Mouse (Mus musculus): ENCODE measurements around the gene Ss18l1.

Ss18l1 gene

GRCm38 (mm10) chr2:180034753-180035152, 7.6 kb upstream of the Ss18l1 start:
- no peak for DNase-seq (ENCODE audit: low spot score in 2 of 2)

- no peak for DNase-seq (ENCODE audit: low spot score in 2 of 2)
Measured at GRCm38 (mm10) chr2:180040406-180040805, 1.9 kb upstream of the Ss18l1 start.

- DNase-seq (ENCODE audit: low spot score in 2 of 2), result peak in 1 of 2 experiments; percentile 66
Measured at GRCm38 (mm10) chr2:180041577-180042255, 593 bp upstream of the Ss18l1 start.

- peak in 1 of 2 experiments; percentile 71 for DNase-seq (ENCODE audit: low spot score in 2 of 2)
Measured at GRCm38 (mm10) chr2:180042858-180043515, 678 bp downstream of the Ss18l1 start.

- DNase-seq (ENCODE audit: low spot score in 2 of 2), result peak in 1 of 2 experiments; percentile 59
Measured at GRCm38 (mm10) chr2:180045283-180045682, 3.0 kb downstream of the Ss18l1 start.

GRCm38 (mm10) chr2:180047580-180047979, 5.3 kb downstream of the Ss18l1 start:
- DNase-seq (ENCODE audit: low spot score in 2 of 2), result no peak

- no peak for DNase-seq (ENCODE audit: low spot score in 2 of 2)
Measured at GRCm38 (mm10) chr2:180047980-180048635, 5.8 kb downstream of the Ss18l1 start.

GRCm38 (mm10) chr2:180050986-180051385, 8.7 kb downstream of the Ss18l1 start:
- peak; percentile 77 to 91 for DNase-seq (ENCODE audit: low spot score in 2 of 2)

- DNase-seq (ENCODE audit: low spot score in 2 of 2), result peak in 1 of 2 experiments; percentile 64
Measured at GRCm38 (mm10) chr2:180051986-180052733, 9.9 kb downstream of the Ss18l1 start.

GRCm38 (mm10) chr2:180053001-180053400, 10.7 kb downstream of the Ss18l1 start:
- DNase-seq (ENCODE audit: low spot score in 2 of 2), result no peak

GRCm38 (mm10) chr2:180063338-180064131, 21.2 kb downstream of the Ss18l1 start:
- no peak for DNase-seq (ENCODE audit: low spot score in 2 of 2)

GRCm38 (mm10) chr2:180069770-180070480, 27.6 kb downstream of the Ss18l1 start:
- DNase-seq (ENCODE audit: low spot score in 2 of 2), result no peak

- peak; percentile 88 to 94 for DNase-seq (ENCODE audit: low spot score in 2 of 2)
Measured at GRCm38 (mm10) chr2:180070481-180071453, 28.5 kb downstream of the Ss18l1 start, which contains the start of gene Mtg2. TSS of gene Mtg2 (plus strand) at chr2:180070588.

GRCm38 (mm10) chr2:180071671-180072070, 29.4 kb downstream of the Ss18l1 start:
- no peak for DNase-seq (ENCODE audit: low spot score in 2 of 2)

- DNase-seq (ENCODE audit: low spot score in 2 of 2), result no peak
Measured at GRCm38 (mm10) chr2:180072886-180073285, 30.6 kb downstream of the Ss18l1 start.

- no peak for DNase-seq (ENCODE audit: low spot score in 2 of 2)
Measured at GRCm38 (mm10) chr2:180077622-180078021, 35.3 kb downstream of the Ss18l1 start.

- DNase-seq (ENCODE audit: low spot score in 2 of 2), result no peak
Measured at GRCm38 (mm10) chr2:180080680-180081079, 38.4 kb downstream of the Ss18l1 start.

GRCm38 (mm10) chr2:180083063-180083462, 40.8 kb downstream of the Ss18l1 start:
- no peak for DNase-seq (ENCODE audit: low spot score in 2 of 2)

GRCm38 (mm10) chr2:180084565-180084964, 42.3 kb downstream of the Ss18l1 start:
- DNase-seq (ENCODE audit: low spot score in 2 of 2), result no peak

All from spleen, postnatal 10 days (tissue).